Mouse (Mus musculus): ENCODE results near the gene Erg.
A peak's percentile ranks its signal among the peaks of the same experiment; 100 is the strongest.

Erg gene

GRCm38 (mm10) chr16:95586311-95586602 is at the start of gene Erg:
Gene Erg (minus strand): TSS chr16:95586593.
- DNase-seq (ENCODE audit: low spot score): no peak

DNA sequence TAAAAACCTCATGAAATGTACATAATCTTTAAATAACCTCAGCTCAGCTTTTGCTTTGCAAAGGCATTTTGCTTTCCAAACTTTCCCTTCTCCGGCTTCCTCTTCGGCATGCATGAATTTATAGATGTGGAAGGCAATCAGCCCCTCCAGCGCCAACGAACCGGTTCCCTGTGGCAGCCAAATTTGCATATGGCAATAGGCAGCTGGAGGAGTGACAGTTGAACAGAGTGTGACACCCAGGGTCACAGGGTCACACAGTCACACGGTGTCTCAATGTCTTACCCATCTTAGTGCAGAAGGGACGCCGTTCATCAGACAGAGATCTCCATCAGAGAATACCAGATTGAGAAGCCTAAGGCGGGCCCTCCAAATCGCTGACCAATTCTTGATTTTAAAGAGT is 45.4 kb upstream of the Erg start:
- no peak for DNase-seq (ENCODE audit: low spot score)

DNA sequence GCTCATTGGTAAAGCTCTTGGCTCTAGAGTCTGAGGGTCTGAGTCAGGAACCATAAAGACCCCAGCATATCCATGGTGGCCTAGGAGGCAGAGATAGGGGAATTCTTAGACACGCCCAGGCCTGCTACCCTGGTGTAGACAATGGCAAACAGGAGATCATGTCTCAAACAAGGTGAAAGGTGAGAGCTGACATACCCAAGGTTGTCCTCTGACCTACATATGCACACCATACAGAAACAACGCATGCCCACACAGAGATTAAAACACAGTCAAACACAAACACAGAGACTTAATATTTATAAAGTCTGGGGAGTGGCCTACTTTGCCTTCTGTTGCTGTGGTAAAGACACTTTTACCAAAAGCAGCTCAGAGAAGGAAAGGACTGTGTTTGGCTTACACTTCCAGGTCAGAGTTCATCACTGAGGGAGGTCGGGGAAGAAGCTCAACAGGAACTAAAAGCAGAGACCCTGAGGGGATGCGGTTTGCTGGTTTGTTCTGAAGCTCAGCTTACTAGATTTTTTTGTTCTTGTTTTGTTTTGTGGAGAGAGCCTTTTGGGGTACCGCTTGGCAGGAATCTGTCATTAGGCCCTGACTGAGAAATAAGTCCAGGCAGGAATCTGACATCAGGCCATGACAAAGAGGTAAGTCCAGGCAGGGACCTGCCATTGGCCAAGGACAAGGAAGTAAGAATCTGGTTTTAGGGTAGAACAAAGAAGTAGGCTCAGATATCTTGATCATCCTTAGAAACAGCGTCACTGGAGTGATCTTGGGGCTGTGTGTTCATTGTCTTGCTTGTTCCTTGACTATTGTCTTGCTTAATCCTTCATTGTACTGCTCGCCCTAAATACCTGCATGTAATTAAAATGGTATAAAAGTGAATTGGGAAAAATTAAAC is 37.7 kb upstream of the Erg start:
- no peak for DNase-seq (ENCODE audit: low spot score)

DNA sequence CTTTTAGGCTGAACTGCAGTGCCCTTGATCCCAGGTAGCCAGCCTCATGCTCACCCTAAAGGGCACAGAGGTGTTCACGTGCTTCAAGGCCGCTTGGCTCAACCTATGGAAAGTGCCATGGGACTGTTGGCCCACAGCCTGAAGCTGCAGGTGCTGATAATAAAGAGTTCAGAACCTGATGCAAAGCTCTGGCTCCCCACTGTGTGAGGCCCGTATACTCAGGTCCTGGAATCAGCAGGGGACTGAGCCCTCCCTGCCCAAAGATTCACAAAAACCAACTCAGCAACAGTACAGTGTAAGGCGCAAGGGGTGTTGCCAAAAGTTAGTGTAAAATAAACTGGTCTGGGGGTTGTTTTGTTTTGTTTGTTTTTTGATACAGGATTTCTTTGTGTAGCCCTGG is 36.7 kb upstream of the Erg start:
- DNase-seq (ENCODE audit: low spot score): no peak

- DNase-seq (ENCODE audit: low spot score): peak; percentile 49
Measured at GRCm38 (mm10) chr16:95619859-95620325, 33.5 kb upstream of the Erg start.

DNA sequence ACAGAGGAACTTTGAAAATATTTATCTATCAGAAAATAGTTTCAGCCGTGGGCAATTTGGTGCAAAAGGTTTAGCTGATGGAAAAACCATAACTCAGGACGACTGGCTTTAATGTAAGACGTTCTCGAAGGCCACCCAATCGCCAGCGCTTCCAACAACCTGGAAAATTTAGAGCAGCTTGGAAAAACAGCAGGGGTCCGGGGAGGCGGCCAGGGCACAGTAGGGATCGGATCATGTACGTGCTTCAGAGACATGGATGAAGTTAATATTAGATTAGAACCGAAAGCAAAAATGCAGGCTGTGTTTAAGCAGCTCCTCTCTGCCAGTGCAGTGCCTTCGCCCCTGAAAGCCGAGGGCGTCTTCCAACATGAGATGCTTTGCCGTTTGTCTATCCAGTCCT is 31.8 kb upstream of the Erg start:
- no peak for DNase-seq (ENCODE audit: low spot score)

DNA sequence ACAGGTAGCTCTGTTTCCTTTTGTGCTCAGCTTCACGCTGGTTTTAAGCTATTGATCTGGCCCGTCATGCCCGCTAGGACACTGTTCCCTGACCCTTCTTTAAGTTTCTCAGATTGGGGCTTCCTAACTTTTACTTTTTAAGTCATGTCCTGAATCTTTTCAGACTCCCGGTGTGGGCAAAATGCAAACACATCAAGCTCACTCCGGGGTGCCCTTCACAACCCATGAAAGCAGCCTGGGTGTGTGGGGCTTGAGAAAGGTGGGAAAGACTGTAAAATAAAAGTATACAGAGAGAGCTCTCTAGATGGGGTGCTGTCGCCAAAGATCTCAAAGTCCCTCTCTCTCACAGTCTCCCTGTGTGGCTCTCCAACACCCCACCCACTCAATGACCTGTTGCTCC is 31.3 kb upstream of the Erg start:
- no peak for DNase-seq (ENCODE audit: low spot score)

DNA sequence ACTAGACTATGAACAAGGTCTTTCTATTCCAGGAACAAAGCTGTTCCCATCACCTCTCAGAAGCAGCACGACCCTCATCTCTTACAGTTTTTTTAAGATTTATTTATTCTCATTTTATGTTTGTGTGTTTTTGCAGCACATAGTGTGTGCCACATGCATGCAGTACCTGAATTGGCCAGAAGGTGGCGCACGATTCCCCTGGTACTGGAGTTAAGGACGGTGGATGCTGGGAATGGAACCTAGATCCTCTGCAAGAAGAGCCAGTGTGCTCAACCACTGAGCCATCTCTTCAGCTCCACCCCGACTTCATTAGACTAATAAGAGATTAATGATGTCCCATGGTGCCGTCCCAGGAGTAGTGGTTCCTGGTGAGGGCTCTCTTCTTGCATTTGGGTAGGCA is 29.2 kb upstream of the Erg start:
- peak; percentile 7 for DNase-seq (ENCODE audit: low spot score)

- no peak for DNase-seq (ENCODE audit: low spot score)
Measured at GRCm38 (mm10) chr16:95614482-95614881, 28.1 kb upstream of the Erg start.

DNA sequence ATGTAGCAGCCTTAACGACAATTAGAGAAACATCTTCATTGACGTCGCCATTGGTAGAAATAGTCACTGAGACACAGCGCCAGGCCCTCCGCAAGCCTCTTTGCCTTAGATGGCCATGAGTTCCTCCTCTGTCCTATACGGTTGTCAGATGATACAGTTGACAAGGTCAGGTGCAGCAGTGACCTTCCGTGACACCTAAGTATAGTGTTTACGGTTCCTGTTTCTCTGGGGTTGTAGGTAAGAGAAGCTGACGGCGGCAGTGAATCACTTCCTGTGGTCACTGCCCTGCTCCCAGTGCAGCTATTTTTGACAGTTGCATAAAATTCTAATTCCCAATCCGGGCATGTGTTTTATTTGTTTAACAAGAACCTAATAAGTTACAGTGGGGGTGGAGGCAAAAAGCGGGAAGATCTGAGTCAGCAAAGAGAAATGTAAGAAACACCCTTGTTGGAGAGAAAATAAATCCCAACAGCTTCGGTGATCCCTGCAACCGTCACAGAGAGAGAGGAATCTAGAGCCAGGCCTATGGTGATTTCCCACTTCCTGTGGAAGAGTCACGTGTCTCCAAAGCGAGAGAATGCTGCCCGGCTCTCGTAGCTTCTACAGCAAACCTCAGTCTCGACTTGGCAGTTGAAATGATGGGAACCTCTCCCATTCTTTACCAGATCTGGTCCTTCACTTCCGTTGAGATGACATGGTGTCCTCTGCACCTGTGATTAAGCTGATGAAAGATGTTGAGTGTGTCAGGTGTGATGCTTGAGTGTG is 25.8 kb upstream of the Erg start:
- no peak for DNase-seq (ENCODE audit: low spot score)

DNA sequence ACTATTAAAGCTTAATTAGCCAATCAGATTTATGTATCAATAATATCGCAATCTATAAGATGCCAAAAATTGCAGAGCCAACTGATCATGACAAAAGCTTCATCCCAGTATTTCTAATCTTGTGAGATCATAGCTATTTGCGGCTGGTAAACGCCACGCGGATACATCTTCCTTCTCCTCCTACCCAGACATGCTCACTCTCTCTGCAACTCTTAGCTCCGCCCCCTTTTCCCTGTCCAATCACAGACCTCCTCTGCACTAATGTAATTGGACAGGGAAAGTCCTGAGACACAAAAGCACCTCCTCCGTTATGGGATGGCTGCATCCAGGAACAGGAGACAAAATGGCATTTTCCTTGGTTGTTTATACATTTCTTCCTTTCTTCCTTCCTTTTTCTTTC is 22.2 kb upstream of the Erg start:
- DNase-seq (ENCODE audit: low spot score): no peak

DNA sequence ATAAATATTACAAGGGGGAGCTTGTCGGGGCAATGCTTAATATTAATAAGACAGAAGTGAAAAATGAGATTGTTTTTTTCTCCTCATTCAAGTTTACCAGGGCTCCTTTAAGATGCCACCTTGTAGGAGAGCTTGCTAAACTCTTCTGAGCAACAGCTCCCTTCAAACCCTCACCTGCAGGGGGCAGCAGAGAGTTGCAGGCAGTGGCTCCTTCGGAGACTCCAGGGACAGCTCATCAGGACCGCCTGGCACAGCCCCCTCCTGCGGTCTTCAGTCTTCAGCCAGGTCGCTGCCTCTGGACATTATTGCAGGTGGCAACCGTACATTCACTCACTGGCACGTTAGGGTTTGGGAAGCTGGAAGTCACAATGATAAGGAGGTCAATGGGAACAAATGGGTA is 18.9 kb upstream of the Erg start:
- peak; percentile 72 for DNase-seq (ENCODE audit: low spot score)

GRCm38 (mm10) chr16:95602504-95602903 is 16.1 kb upstream of the Erg start:
- DNase-seq (ENCODE audit: low spot score): no peak

GRCm38 (mm10) chr16:95601807-95602206 is 15.4 kb upstream of the Erg start:
- DNase-seq (ENCODE audit: low spot score): no peak

- no peak for DNase-seq (ENCODE audit: low spot score)
Measured at GRCm38 (mm10) chr16:95601219-95601580, 14.8 kb upstream of the Erg start.

GRCm38 (mm10) chr16:95600572-95601218 is 14.3 kb upstream of the Erg start:
- DNase-seq (ENCODE audit: low spot score): no peak

DNA sequence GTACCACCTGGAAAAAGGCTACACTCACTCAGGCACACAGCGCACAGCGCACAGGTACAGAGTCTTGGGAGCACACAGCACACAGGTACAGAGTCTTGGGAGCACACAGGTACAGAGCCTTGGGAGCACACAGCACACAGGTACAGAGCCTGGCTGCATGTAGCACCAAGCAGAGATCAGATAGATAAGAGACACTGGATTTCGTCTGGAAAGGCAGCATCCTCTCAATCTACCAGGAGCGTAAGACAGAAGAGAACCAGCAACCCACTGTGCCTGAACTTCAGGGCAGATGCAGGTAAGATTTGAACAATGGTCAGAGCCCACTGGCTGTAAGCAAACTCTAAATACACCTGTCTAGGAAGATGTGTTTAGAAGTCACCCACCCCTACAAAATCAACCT is 12.5 kb upstream of the Erg start:
- DNase-seq (ENCODE audit: low spot score): no peak

- DNase-seq (ENCODE audit: low spot score): no peak
Measured at GRCm38 (mm10) chr16:95597578-95597951, 11.2 kb upstream of the Erg start.

DNA sequence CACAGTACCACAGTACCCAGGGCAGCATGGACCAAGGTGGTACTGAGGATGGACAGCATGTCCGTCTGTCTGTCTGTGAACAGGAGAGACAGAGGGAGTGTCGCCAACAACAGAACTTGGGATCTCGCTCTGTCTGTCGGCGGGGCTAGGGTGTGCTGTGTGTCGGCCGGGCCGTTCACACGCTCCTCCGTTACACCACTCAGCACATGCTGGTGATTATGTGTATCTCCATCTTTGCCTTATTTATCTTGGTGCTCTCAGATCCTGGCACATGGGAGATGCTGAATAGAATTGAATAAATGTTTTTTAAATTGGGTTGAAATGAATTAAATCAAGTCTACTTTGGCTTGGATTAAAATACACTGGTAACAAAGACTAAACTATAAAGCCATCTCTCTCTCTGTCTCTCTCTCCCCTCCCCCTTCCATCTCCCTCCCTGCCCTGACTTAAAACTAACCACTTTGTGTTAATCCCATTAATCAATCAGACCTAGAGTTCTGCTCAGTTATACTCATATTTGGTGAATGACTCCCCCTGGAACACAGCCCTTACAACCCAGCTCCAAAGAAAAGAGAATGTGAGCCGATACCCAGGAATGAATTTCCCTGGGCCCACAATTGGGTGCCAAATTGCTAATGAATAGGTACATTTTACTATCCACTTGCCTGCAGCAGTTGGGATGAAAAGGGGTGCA is 10.6 kb upstream of the Erg start:
- no peak for DNase-seq (ENCODE audit: low spot score)

- DNase-seq (ENCODE audit: low spot score): peak; percentile 9
Measured at GRCm38 (mm10) chr16:95588849-95589248, 2.5 kb upstream of the Erg start.

DNA sequence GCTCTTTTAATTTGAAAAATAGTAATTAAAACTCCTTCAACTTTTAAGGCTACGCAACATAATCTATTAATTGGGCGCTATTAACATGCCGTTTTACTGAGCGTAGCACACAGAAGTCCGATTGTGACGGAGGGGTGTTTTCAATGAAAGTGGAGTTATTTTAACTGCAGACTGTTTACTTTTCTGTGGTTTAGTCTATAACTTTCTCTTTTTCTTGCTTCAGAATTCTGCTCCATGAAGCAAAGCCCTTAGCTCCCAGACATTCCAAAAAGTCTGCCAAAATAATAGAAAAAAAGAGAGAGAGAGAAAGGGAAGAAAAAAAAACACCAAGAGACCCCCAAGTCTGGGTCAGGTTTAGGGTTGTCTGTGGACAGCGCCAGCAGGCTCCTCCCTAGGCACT is 333 bp upstream of the Erg start:
- no peak for DNase-seq (ENCODE audit: low spot score)

DNA sequence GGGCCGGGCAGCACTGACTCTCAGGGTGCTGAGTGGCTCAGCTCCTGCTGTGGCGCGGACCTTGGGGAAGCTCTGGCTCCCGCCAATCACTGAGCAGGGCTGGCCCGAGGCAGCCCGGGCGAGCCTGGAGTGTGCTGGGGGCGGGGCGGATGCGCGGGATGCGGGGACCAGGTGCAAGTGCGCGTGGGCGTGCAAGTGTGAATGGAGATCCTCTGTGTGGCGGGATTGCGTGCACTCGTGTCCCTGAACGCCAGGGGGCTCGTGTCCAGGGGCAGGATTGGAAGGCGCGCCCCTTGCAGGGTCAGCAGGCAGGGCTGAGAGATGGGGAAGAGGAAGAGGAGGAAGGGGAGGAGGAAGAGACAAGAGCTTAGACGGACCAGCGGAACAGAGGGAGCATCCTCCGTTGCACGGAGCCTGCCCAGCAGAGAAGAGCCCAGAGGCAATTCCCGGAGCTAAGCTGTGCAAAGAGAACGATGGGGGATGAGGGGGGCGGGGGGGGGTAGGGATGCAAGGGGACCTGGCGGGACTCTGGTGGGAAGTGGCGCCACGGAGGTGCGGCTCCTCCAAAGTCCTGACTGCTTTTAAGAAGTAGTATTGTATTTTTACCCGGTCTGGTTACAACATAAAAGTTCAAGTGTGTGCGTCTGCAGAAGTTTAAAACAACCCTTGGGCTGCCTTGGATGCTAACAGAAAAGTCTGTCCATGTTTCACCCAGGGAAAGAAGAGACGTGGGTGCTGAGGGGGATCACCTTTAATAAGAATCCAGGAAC is 667 bp downstream of the Erg start:
- peak; percentile 9 for DNase-seq (ENCODE audit: low spot score)
